ENCODE assay signal across 11 mouse cellular contexts in the genomic region with DNA sequence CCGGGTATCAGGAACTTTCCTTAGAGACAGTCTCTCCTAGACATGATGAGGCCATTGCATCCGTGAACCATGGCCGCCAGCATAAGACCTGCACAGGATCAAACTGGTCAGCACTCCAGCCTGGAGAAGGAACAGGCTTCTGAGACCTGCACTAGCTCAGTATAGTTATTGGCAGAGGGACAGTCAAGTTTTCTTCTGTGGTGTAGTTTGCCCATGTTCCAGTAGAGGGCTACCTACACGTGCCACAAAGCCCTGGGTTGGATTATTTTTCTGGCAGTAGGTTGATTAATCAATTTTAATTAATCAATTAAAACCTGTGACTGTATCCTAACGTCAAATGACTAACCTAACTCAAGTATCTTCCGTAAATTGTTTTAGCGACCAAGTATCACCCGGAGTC. TPM values are rescaled to one million over a fixed set of nuclear protein-coding genes. Genes with fewer than 3 reads are reported as not detected.
A peak's percentile ranks its signal among the peaks of the same experiment; 100 is the strongest.
DNase-seq lines count a peak whose midpoint lies in the region; ATAC-seq and TF ChIP-seq lines count a peak whose summit lies in the region.
"Had no signal": no experiment of that assay in that cellular context is flagged by ENCODE, and none has a peak within 500 bp of the region (broad histone marks: within the 10 kb centered on the region; RNA-seq: fewer than 3 reads in every experiment).

No protein-coding gene starts in this region.

- ATAC-seq in kidney, embryonic 16.5 days (ENCODE audit: low FRiP score, low TSS enrichment), result no peak

- H3K27me3 ChIP-seq in kidney, embryonic 16.5 days (ENCODE audit: insufficient read depth, low read length), result peaks cover 5% of the 10 kb centered on the region; the same call in 1 of the 2 replicates
- H3K27me3 ChIP-seq in E14TG2a.4 (ENCODE audit: insufficient read depth, low read length), result peaks cover 29% of the 10 kb centered on the region
- H3K27me3 ChIP-seq in heart, embryonic 10.5 days (ENCODE audit: insufficient read depth, poor library complexity, severe bottlenecking), result peaks cover 20% of the 10 kb centered on the region
- H3K27me3 ChIP-seq: hindbrain, embryonic 15.5 days had no signal

- TF ChIP-seq CTCF in E14TG2a.4 (conservative IDR thresholded peaks at IDR 0.05; ENCODE audit: low read length), result peak; percentile 33

- no peaks in the 10 kb centered on the region for H3K9me3 ChIP-seq in kidney, embryonic 16.5 days (ENCODE audit: low read length)
- H3K9me3 ChIP-seq in E14TG2a.4 (ENCODE audit: low read length), result no peaks in the 10 kb centered on the region
- no peaks in the 10 kb centered on the region for H3K9me3 ChIP-seq in heart, embryonic 10.5 days
- H3K9me3 ChIP-seq: embryonic facial prominence, embryonic 13.5 days; hindbrain, embryonic 15.5 days; lung, embryonic 15.5 days had no signal

- peaks cover 20% of the 10 kb centered on the region for H3K4me1 ChIP-seq in kidney, embryonic 16.5 days (ENCODE audit: insufficient read depth, low read length)
- peaks cover 19% of the 10 kb centered on the region for H3K4me1 ChIP-seq in E14TG2a.4 (replicated peaks; ENCODE audit: low read depth, low read length)
- H3K4me1 ChIP-seq in heart, embryonic 10.5 days, result peaks cover 24% of the 10 kb centered on the region

- DNase-seq in cerebellum, postnatal 14 days, result peak; percentile 41 to 45
- no peak for DNase-seq in cerebellum, adult 8-10 months
- peak; percentile 52 for DNase-seq in kidney, postnatal 14 days
- peak; percentile 41 for DNase-seq in lung, postnatal 10 days
- DNase-seq in urinary bladder, postnatal 14 days (ENCODE audit: low spot score), result no peak
- no peak for DNase-seq in heart, embryonic 10.5 days (ENCODE audit: low spot score)

- 67% methylated on average over 8 of the region's 8 CpGs for WGBS in kidney, embryonic 16.5 days
- WGBS in heart, embryonic 10.5 days, result 67% methylated on average over 8 of the region's 8 CpGs

- 0 out of 2 replicates have a peak, but pooled peaks cover 6% of the 10 kb centered on the region for H3K36me3 ChIP-seq in kidney, embryonic 16.5 days (ENCODE audit: insufficient read depth, low read length)
- H3K36me3 ChIP-seq in E14TG2a.4 (ENCODE audit: insufficient read depth, low read length), result peaks cover 40% of the 10 kb centered on the region
- peaks cover 33% of the 10 kb centered on the region for H3K36me3 ChIP-seq in heart, embryonic 10.5 days

- H3K4me2 ChIP-seq in kidney, embryonic 16.5 days (replicated peaks; ENCODE audit: low read depth, low read length), result no peak overlapping the region
- H3K4me2 ChIP-seq: embryonic facial prominence, embryonic 13.5 days; hindbrain, embryonic 15.5 days; lung, embryonic 15.5 days had no signal

- H3K9ac ChIP-seq in kidney, embryonic 16.5 days (replicated peaks; ENCODE audit: low read length), result no peak overlapping the region
- H3K9ac ChIP-seq: embryonic facial prominence, embryonic 13.5 days; hindbrain, embryonic 15.5 days; lung, embryonic 15.5 days had no signal

- H3K27ac ChIP-seq in kidney, embryonic 16.5 days (ENCODE audit: low read length), result no peak overlapping the region
- H3K27ac ChIP-seq in heart, embryonic 10.5 days, result no peak overlapping the region
- H3K27ac ChIP-seq: embryonic facial prominence, embryonic 13.5 days; hindbrain, embryonic 15.5 days; lung, embryonic 15.5 days had no signal

- H3K4me3 ChIP-seq in kidney, embryonic 16.5 days (ENCODE audit: low read length), result no peak overlapping the region
- H3K4me3 ChIP-seq in E14TG2a.4 (replicated peaks; ENCODE audit: low read length), result no peak overlapping the region
- H3K4me3 ChIP-seq in heart, embryonic 10.5 days, result no peak overlapping the region
- H3K4me3 ChIP-seq: embryonic facial prominence, embryonic 13.5 days; hindbrain, embryonic 15.5 days; lung, embryonic 15.5 days had no signal

RNA-seq across cellular contexts. Expression of gene Dzip1, which starts 6.2 kb away (rescaled TPM):
- 15.8 and 18.6 TPM in 2 replicates for polyA plus RNA-seq in kidney, embryonic 16.5 days (2015; fragmentation: Nextera tagmentation; extraction: Ambion mirVana)
- 8.8 and 15.3 TPM in 2 replicates for polyA plus RNA-seq in heart, embryonic 10.5 days (2016; fragmentation: Nextera tagmentation; extraction: Ambion mirVana)

RNA-seq across cellular contexts. Expression of gene Dnajc3, which starts 18.8 kb away (rescaled TPM):
- 48.9 and 52.3 TPM in 2 replicates for polyA plus RNA-seq in kidney, embryonic 16.5 days (2015; fragmentation: Nextera tagmentation; extraction: Ambion mirVana)
- polyA plus RNA-seq in heart, embryonic 10.5 days (2016; fragmentation: Nextera tagmentation; extraction: Ambion mirVana), result 38.0 and 44.3 TPM in 2 replicates

Comparison
In these comparisons a context has a peak if more than half of its experiments do, and no peak if none do; other contexts are left out.
1. DNase-seq: peak in cerebellum, postnatal 14 days (2 of 2), kidney, postnatal 14 days (single experiment) and lung, postnatal 10 days (single experiment); none in cerebellum, adult 8-10 months (single experiment), urinary bladder, postnatal 14 days (single experiment) and heart, embryonic 10.5 days (single experiment).